Mouse (Mus musculus) R1 (cell line): ENCODE results near the gene Tnik.

Experiments used
- DNase-seq: peaks from one replicate; pipeline ENCODE4 v3.0.0-alpha.2; 2018; ENCODE audit warnings: low read depth, low spot score

The Tnik gene

GRCm38 (mm10) chr3:28399593-28400216 lies 136.7 kb downstream of the Tnik start:
- no peak for DNase-seq

DNA sequence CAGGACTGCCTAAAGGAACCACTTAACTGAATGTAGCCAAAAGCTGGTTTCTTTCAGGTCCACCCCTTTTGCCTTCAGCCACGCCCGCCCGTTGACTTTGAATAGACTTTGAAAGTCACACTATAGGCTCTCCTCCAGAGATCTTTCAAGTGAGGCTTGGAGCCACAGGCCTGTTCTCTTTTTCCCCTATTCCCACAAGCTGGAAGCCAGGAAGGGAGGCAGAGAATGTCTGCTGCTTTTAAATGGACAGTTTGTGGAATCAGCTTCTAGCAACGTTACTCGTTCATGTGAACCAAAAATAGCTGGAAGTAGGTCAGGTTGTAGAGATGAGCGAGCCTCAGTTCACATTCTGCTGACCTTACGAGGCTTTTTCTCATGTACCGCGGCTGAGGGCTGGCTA lies 138.3 kb downstream of the Tnik start:
- DNase-seq = peak; percentile 42

DNA sequence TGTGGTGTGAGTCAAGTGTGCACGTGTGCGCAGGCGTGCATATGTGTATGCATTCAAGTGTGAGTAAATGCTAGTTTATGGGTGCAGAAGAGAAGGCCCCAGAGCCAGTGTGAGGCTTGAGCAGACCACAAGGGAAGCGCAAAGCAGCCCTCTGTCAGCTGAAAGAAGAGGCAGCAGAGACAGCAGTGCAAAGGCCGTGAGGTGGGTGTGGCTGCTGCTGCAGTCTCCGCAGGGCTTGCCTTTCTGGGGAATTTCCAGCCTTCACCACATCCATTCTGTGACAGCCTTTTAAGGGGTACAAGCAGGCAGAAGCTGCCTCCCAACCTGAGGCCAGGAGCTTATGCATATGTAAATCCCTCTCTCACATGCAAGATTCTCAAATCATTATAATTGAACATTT lies 139.2 kb downstream of the Tnik start:
- DNase-seq = peak; percentile 10

- DNase-seq = peak; percentile 5
These were observed 142.4 kb downstream of the Tnik start for GRCm38 (mm10) chr3:28405391-28405790.

DNA sequence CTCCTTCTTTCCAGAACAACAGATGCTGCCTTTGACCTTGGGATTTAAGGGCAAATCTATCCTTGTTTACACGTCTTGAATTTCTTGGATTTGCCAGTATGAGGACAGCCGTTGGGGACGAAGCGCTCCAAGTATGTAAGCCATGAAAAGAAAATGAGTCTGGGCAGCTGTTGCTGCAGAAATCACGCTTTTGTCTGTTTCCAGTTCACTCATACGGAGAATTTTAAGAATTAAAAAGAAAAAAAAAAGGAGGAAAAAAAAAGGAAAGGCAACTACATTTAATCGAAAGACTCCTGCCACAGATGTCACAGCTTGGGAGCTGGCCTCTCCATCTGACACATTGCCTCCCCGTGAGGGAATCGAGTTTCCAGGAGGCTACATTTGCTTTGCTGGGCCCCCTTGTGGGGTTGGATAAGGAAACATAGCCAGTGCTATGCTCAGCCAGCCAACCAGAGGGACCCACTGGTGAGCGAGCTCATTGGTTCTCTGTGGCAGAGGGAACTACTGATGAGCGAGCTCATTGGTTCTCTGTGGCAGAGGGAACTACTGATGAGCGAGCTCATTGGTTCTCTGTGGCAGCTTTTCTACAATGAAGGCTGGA lies 145.9 kb downstream of the Tnik start:
- peak; percentile 75 for DNase-seq

DNA sequence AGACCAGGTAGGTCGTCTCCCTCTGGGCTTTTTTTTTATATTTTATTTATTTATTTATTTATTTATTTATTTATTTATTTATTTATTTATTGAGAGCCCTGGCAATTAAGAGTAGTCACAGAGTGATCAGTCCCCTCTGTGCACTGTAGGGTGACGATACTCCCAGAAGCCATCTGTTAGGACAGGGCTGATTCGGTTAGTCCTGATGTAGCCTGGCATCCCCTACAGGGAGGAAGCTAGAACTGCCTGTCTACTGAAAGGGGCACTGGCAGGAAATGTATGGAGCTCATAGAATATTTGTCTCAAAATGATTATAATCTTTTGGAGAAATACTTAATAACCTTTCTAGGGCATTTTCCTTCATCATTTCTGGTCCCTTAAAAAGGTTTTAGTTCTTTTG lies 147.3 kb downstream of the Tnik start:
- DNase-seq = peak; percentile 18

DNA sequence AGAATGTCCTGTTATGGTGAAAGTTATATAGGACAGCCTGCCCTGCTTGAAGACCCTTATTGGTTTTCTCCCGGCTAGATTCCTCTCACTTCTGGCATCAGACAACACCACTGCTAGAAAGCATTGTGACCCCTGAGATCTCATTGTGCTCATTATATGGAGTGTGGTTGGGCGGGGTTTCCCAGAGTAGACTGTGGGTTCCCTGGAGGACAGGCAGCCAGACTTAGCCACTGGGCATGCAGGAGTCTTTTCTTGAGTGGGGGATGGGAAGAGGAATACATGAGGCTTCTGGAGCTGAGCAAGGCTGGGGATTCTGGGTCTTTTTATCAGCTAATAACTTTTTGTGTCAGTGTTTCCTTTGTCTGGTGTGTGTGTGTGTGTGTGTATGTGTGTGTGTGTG lies 153.0 kb downstream of the Tnik start:
- no peak for DNase-seq

GRCm38 (mm10) chr3:28417091-28417715 lies 154.2 kb downstream of the Tnik start:
- no peak for DNase-seq

- DNase-seq = no peak
These were observed 157.2 kb downstream of the Tnik start for GRCm38 (mm10) chr3:28420194-28420593.

GRCm38 (mm10) chr3:28420698-28421097 lies 157.7 kb downstream of the Tnik start:
- DNase-seq = no peak

- DNase-seq = no peak
These were observed 158.8 kb downstream of the Tnik start for GRCm38 (mm10) chr3:28421798-28422197.

GRCm38 (mm10) chr3:28422221-28422620 lies 159.2 kb downstream of the Tnik start:
- no peak for DNase-seq

GRCm38 (mm10) chr3:28425911-28426310 lies 162.9 kb downstream of the Tnik start:
- DNase-seq = no peak

DNA sequence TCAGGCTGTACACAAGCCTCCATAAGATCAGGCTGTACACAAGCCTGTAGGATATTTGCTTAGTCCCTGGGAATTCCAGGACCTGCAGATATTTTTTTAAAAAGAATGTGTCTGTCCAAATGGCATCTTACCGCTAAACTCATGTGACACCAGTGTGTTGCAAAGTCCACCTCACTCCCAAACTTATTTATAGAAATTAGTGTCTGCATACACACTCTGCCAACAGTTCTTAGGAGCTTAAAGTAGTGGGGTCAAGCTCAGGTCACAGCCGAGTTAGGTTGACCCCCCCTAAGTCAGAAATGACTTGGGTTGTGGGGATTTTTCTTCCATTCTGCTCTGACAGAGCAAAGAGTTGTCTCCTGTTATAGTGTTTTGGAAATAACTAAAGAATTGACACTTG lies 168.4 kb downstream of the Tnik start:
- no peak for DNase-seq

- DNase-seq = no peak
These were observed 169.3 kb downstream of the Tnik start for GRCm38 (mm10) chr3:28432321-28432720.

- no peak for DNase-seq
These were observed 172.5 kb downstream of the Tnik start for GRCm38 (mm10) chr3:28435478-28435877.

DNA sequence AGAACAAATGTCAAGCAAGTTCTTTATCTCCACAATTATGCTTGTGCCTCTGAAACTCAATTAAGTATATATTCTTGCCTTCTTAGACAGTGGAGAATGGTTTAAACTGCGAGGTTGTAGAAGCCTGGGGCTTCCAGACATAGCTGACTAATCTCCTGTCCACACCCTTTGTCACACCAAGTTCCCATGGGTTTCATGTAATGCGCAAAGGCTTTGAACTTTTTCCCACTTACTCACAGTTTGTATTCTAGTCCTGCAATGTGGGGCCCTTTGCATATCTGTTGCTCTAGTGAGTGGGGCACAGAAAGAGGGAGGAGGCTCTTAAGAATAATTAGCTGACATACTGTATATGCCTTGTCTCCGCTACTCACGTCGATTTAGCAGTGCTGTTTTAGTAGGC lies 174.4 kb downstream of the Tnik start:
- no peak for DNase-seq

DNA sequence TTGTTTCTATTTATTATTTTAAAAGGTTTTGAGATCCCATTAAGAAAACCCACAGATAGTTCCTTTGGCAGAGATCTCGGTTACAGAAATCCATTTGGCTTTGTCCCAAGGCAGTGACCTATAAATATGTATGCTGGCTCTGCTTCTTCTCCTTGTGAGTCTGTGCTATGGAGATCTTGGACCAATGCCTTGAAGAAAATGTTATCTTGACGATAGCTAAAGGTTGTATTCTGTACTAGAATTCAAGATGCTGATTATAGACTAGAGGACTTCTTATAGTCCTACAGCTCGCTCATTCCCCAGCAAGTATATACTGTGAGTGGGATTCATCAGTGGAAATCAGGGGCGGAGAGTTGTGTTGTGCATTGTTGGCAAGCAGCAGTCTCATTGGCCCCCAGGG lies 178.5 kb downstream of the Tnik start:
- no peak for DNase-seq

DNA sequence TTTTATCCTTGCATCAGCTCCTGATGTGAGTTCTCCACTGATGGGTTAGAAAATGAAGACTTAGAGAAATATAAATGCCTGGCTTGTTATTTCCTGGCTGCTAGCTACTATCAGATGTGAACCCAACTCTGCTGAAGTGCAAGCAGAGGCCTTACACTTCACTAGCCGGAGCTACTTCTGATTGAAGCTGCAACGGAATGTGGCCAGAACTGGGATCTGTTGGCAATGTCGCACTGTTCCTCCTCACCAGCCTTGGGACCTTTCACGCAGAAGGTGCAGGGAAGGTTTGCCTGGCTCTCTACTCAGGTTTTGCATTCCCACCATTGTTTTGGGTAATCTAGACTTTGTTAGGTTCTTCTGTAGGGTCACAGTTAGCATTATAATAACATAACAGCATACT lies 179.1 kb downstream of the Tnik start:
- DNase-seq = no peak

- DNase-seq = no peak
These were observed 184.9 kb downstream of the Tnik start for GRCm38 (mm10) chr3:28447950-28448349.

DNA sequence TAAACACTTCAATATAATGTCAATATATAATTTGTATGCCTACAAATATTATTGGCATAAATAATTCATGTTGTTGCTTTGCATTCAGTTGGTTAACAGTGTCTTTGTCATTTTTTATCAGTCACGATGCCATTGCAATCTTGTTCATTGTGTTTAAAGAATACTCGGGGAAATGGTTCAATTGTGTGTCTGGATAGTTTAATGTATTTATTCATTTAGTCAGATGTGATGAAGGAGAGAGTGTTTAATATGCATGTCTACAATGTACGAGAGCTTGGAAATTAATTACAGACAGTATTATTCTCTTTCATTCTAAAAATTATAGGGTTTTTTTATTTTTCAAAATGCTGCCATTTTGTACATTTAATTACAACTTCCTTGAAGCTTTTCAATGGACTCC lies 190.4 kb downstream of the Tnik start:
- no peak for DNase-seq

DNA sequence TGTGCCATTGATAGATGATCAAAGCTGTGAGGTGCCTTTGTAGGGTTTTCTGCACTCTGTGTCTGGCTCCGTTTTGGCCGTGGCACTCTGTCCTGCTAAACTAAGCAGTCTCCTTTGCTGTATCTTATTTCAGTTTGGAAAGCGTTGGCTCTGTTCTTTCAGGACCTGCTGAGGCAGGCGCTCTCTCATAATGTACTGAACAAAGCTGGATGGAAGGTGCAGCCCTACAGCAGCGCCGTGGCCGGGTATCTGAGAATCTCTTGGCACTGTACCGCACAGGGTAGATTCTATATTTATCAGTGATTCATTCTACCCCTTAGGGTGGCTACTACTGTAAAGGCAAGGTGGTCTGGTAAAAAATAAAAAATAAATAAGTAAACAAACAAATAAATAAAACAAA lies 193.8 kb downstream of the Tnik start:
- DNase-seq = no peak

DNA sequence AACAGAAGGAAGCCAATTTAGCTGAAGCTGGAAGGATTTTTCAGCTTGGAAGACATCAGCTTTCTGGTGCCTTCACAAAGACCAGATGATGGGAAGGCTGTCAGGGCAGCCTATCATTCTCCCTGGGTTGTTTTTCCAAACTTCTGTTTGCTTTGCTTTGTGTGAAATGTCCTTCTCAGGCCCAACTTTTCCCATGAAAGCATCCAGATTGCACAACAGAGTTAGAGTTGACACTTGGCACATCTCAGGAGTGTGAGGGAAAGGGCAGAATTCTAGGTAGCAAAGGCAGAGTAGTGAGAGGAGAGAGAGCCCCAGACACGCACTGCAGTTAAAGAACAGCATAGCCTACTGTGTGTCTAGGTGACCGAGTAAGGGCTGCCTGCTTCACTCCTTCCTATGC lies 194.5 kb downstream of the Tnik start:
- no peak for DNase-seq
